Mouse (Mus musculus) urinary bladder, postnatal 14 days (tissue): Measurements from ENCODE around the gene Ubqln4.
A peak's percentile ranks its signal among the peaks of the same experiment; 100 is the strongest.

Experiments used
- DNase-seq: peaks from one replicate; pipeline ENCODE4 v3.0.0; 2021; ENCODE audit warnings: low spot score

Ubqln4 gene

GRCm38 (mm10) chr3:88553525-88553879, at the start of gene Ubqln4:
TSS of gene Ubqln4 (plus strand) at chr3:88553758.
- peak; percentile 92 for DNase-seq

GRCm38 (mm10) chr3:88503881-88504746, 49.4 kb upstream of the Ubqln4 start:
- DNase-seq = no peak

- no peak for DNase-seq
Observed at GRCm38 (mm10) chr3:88505081-88505480, 48.5 kb upstream of the Ubqln4 start.

- DNase-seq = no peak
Observed at GRCm38 (mm10) chr3:88505765-88506164, 47.8 kb upstream of the Ubqln4 start.

DNA sequence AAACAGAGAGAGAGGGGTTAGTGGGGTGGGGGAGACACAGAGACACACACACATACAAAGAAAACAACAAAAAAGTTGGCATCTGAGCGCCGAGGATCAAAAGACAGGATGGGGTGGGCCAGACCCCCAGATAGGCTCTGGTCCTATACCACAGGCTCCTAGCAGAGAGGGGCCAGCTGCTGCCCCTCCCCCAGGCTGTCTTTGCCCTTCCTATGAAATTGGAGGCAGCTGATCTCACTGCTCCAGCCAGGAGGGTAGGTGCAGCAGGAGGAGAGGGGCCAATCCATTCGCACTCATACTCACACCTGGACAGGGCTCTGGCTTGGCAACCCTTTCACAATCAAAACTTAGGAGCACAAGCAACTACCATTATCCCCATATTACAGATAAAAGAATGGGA, 44.3 kb upstream of the Ubqln4 start:
- DNase-seq = no peak

DNA sequence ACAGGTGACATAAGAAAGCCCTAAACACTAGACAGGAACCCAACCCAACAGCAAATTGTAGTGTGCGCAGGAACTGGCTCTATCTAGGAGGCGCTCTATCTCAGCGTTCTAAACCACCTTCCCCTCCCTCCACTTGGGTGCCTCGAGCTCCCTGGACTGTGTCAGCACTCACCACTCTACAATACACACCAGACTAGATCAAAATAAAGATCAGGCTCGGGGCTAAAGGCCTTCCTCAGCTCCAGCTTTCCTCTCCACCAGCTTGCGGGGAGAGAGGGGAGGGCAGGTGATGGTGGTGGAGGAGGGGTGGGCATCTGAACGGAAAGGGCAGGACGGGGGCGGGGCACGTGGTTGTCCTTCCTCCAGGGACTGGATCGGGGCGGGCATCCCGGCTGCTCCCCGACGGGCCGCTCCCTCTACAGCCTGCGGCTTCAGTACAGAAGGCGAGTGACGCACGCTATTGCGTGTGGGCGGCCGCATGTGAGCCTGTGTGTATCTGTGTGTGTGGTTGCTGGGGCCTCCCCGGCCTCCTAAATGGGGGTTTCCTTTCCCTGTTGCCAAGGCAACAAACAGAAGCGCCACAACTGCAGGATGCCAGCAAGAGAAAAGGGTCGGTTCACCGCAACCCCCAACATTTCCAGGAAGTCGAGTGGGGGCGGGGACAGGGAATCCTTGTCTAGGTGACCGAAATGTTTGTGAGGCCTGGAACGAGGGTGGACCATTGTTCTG, 43.7 kb upstream of the Ubqln4 start, which contains the start of gene Lmna:
Lmna (minus strand) TSS at position 265 of the 729 bp plus-strand sequence.
- peak; percentile 97 for DNase-seq

DNA sequence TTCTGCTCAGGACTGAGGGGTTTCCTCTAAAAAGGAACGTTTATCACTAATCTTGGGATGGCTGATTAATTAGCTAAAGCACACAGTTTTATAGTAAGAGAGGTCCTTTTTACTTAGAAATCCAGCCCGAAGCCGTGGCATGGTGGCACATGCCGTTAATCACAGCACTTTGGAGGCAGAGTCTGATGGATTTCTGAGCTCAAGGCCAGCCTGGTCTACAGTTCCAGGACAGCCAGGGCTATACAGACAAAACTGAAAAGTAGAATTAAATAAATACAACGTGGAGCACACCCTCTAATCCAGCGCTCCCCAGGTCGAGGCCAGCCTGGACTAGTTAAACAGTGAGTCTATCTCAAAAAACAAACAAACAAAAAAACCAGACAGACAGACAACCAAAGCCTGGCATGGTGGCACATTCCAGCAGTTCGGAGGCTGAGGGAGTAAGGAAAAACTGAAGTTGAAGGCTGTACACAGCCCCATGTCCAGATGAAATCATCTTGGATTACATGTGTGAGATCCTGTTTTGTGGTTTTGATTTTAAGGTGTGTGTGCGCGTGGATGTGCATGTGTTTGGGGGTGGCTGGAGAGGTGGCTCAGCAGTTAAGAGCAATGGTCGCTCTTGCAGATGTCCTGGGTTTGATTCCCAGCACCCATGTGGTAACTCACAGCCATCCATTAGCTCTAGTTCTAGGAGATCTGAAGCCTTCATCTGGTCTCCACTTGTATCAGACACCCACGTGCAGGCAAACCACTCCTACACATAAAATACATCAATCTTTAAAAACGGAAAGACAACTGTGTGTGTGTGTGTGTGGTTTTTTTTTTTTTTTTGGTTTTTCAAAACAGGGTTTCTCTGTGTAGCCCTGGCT, 42.9 kb upstream of the Ubqln4 start:
- DNase-seq = no peak

DNA sequence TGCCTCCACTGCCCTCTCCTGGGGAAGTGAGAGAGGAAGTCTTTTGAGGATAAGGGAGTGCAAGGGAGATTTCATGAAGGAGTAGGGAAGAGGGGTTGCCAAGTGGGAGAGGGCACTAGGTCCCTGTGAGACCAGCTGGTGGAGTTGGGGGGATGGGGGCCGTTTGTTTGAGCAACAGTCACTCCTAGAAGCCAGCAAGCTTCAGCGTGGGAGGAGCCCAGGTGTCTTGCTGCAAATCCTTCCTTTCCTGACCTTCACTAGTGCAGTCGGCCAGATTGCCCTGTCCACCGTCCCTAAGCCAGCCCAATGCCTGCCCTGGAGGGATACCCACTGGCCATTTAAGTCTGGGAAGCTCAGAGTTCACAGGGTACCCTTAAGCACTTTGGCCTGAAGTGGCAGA, 42.0 kb upstream of the Ubqln4 start:
- DNase-seq = no peak

- no peak for DNase-seq
Observed at GRCm38 (mm10) chr3:88512141-88512895, 41.2 kb upstream of the Ubqln4 start.

DNA sequence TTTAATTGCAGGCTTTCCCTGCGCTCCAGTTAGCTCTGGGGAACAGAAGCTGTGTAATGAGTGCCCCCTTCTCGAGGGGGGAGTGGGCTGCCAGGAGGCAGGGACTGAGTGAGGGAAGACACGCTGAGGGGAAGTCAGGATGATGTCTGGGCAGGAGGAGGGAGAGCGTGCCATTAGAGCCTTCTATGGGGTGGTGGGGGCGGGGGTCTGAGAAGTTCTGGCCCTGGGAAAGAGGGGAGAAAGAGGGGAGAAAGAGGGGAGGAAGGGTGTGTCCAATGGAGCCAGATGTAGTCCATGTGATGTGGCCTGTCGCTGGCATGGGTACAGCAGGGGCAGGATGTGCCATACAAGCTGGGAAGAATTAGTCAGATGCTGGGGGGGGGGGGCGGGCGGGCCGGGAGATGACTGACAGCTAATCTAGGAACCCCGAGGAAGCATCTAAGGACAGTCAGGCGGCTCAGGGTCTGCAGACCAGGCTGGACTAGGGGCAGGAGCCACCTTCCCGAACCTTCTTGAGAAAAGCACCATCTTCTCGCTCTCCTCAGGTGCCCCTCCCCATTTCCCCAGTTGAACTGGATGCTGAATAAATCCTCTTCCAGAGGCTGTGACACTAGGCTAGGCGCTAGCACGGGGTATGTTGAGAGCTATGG, 40.5 kb upstream of the Ubqln4 start:
- no peak for DNase-seq

GRCm38 (mm10) chr3:88513546-88514115, 39.9 kb upstream of the Ubqln4 start:
- DNase-seq = no peak

DNA sequence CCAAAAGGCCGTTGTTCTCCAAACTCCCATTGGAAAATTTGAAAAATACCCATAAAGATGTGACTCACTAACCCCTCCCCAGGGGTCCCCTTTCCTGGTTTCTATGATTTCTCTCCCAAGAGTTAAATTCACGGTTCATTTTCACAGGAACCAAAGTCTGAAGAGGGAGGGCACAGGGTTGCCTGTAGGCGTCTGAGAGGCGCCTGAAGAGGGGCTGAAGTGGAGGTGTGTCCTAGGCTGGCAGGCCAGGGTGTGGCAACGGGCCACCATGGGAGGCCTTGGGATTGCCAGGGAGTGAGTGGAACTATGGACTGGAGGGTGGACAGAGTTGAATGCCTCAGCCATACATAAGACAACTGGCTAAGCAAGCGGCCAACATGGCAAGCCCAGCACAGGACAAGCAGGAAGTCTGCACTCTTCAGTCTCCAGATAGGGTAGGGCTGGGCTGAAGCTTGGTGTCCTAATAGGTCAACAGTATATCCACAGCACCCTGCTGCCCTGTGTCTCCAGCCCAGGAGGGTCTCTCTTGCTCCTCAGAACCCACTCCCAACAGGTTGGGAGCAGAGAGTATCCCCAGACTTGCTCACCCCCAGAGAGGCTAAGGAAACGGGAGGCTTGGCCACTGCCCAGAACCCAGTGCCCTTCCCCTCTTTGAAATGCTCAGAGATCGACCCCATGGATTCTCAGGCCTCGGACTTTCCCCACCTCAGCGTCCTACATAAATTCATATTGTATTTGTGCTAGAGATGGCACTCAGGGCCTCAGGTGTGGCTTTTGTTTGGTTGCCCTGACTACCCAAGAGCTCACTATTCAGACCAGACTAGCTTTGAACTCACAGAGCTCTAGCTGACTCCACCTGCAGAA, 39.1 kb upstream of the Ubqln4 start:
- no peak for DNase-seq

DNA sequence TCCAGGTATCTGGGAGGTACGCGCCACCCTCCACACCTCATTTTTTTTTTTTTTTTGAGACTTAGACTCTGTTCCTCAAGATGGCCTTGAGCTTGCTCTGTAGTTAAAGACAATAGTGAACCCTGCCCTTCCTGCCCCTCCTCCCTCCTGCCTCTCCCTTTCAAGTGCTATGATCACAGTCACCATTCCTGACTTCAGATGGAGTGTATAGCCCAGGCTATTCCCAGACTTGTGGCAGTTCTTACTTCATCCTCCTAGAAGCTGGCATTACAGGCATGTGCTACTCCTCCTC, 38.5 kb upstream of the Ubqln4 start:
- no peak for DNase-seq

GRCm38 (mm10) chr3:88516407-88516806, 37.2 kb upstream of the Ubqln4 start:
- DNase-seq = no peak

GRCm38 (mm10) chr3:88518411-88518810, 35.1 kb upstream of the Ubqln4 start:
- no peak for DNase-seq

DNA sequence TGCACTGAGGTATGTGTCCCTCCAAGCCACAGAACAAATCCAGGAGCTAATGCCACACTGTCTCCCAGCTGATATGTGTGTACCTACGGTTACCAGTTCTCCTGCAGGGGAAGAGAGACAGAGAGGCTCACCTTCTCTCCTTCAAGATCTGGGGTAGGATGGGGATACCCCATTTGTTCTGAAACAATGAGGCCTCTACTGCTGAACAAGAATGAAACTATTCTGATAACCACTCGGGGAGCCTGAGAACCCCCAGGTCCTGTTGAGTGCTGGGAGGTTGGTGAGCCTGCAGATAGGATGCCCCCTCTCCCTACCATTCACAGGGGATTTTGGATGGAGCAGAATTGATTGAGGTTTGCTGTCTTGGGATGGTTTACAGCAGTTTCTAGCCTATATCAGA, 33.5 kb upstream of the Ubqln4 start:
- no peak for DNase-seq

GRCm38 (mm10) chr3:88521156-88521555, 32.4 kb upstream of the Ubqln4 start:
- DNase-seq = no peak

GRCm38 (mm10) chr3:88521803-88522331, 31.7 kb upstream of the Ubqln4 start:
- DNase-seq = peak; percentile 68

GRCm38 (mm10) chr3:88523027-88523426, 30.5 kb upstream of the Ubqln4 start:
- no peak for DNase-seq

GRCm38 (mm10) chr3:88525021-88525420, 28.5 kb upstream of the Ubqln4 start:
- no peak for DNase-seq
